Mouse (Mus musculus): ENCODE measurements around the gene Dcaf7.
A peak's percentile ranks its signal among the peaks of the same experiment; 100 is the strongest.

GRCm38 (mm10) chr11:105994375-105994774 lies 42.3 kb upstream of the Dcaf7 start, which contains the start of gene Ace3:
- TF ChIP-seq CTCF (IDR thresholded peaks at IDR 0.05; ENCODE audit: control insufficient read depth, insufficient read depth, insufficient replicate concordance, low read depth, low read length) (no peak), POLR2A (IDR thresholded peaks at IDR 0.05; ENCODE audit: control insufficient read depth, low read depth, low read length) (peak; percentile 49; the same call in 1 of the 2 replicates)

Data from testis, adult 2 months (tissue).